Mouse (Mus musculus): Measurements from ENCODE around the gene Zfp853.

GRCm38 (mm10) chr5:143255802-143256201 is 37.6 kb downstream of the Zfp853 start:
- TF ChIP-seq CTCF (IDR thresholded peaks at IDR 0.05; ENCODE audit: low read depth, low read length) (no peak), POLR2A (IDR thresholded peaks at IDR 0.05; ENCODE audit: borderline replicate concordance, low read depth, low read length) (no peak)

All from bone marrow macrophage, adult 2 months (primary cell).